ENCODE assay signal across 24 mouse cellular contexts in genomic region chr9:110062861-110063260, GRCm38 (mm10). TPM values are rescaled to one million over a fixed set of nuclear protein-coding genes. Genes with fewer than 3 reads are reported as not detected.
DNase-seq lines count a peak whose midpoint lies in the region; ATAC-seq and TF ChIP-seq lines count a peak whose summit lies in the region.
"Had no signal": no experiment of that assay in that cellular context is flagged by ENCODE, and none has a peak within 500 bp of the region (broad histone marks: within the 10 kb centered on the region; RNA-seq: fewer than 3 reads in every experiment).

No protein-coding gene starts in this region.

- H3K9me3 ChIP-seq in heart, embryonic 10.5 days, result no peaks in the 10 kb centered on the region
- H3K9me3 ChIP-seq: embryonic facial prominence, embryonic 13.5 days; forebrain, embryonic 13.5 days; heart, embryonic 13.5 days; hindbrain, embryonic 12.5 days had no signal

- H3K4me3 ChIP-seq in heart, embryonic 10.5 days, result no peak overlapping the region
- H3K4me3 ChIP-seq in thymus, adult 2 months (ENCODE audit: control insufficient read depth, insufficient read depth, low read length), result peak overlapping the region; percentile 43
- H3K4me3 ChIP-seq: embryonic facial prominence, embryonic 13.5 days; forebrain, embryonic 13.5 days; heart, adult 2 months; heart, embryonic 13.5 days; hindbrain, embryonic 12.5 days had no signal

- peaks cover 24% of the 10 kb centered on the region for H3K36me3 ChIP-seq in heart, embryonic 10.5 days
- peaks cover 13% of the 10 kb centered on the region for H3K36me3 ChIP-seq in thymus, adult 2 months (ENCODE audit: control insufficient read depth, insufficient read depth, low read length)

- DNase-seq in CD4-positive, CD25-positive, alpha-beta regulatory T cell, adult 2 months (ENCODE audit: low read depth, low spot score), result peak; percentile 15
- DNase-seq in heart, adult 11 months, result peak; percentile 55
- DNase-seq in heart, embryonic 10.5 days (ENCODE audit: low spot score), result no peak
- peak; percentile 43 for DNase-seq in thymus, adult 2 months
- DNase-seq in thymus, postnatal 25 days, result no peak
- peak; percentile 38 for DNase-seq in thymus, postnatal 4 days
- DNase-seq: adrenal gland, adult 2 months; adrenal gland, postnatal 25 days; B cell, adult 2 months; cerebellum, adult 8-10 months; forebrain, postnatal 0 days; gastrocnemius, postnatal 10 days; heart, adult 2 months; heart, postnatal 10 days; heart, postnatal 4 days had no signal

- TF ChIP-seq CTCF in thymus, adult 2 months (IDR thresholded peaks at IDR 0.05; ENCODE audit: borderline replicate concordance, control insufficient read depth, extremely low read depth, insufficient read depth, low read length, poor library complexity), result no peak

- no peak overlapping the region for H3K27ac ChIP-seq in heart, embryonic 10.5 days
- H3K27ac ChIP-seq in thymus, adult 2 months (ENCODE audit: control insufficient read depth, insufficient read depth, low read length), result peak overlapping the region; percentile 100
- H3K27ac ChIP-seq: embryonic facial prominence, embryonic 13.5 days; forebrain, embryonic 13.5 days; heart, adult 2 months; heart, embryonic 13.5 days; hindbrain, embryonic 12.5 days had no signal

- no peak for TF ChIP-seq POLR2A in thymus, adult 2 months (IDR thresholded peaks at IDR 0.05; ENCODE audit: control insufficient read depth, extremely low read depth, insufficient read depth, low read length, poor library complexity)

- H3K4me1 ChIP-seq in heart, embryonic 10.5 days, result no peaks in the 10 kb centered on the region
- peaks cover 22% of the 10 kb centered on the region for H3K4me1 ChIP-seq in thymus, adult 2 months (replicated peaks; ENCODE audit: control insufficient read depth, insufficient read depth, low read length)
- H3K4me1 ChIP-seq: embryonic facial prominence, embryonic 13.5 days had no signal

- no peak for ATAC-seq in CD4-positive, CD25-positive, alpha-beta regulatory T cell, adult 4 months
- ATAC-seq in megakaryocyte, adult 5-6 weeks (ENCODE audit: poor library complexity, severe bottlenecking), result no peak
- ATAC-seq: forebrain, embryonic 13.5 days; forebrain, postnatal 0 days; hindbrain, embryonic 16.5 days; Patski had no signal

- WGBS in heart, embryonic 10.5 days, result 90% methylated on average over 6 of the region's 6 CpGs
- 77% methylated on average over 6 of the region's 6 CpGs for WGBS in thymus, adult 2 months

- no peaks in the 10 kb centered on the region for H3K27me3 ChIP-seq in heart, embryonic 10.5 days (ENCODE audit: insufficient read depth, poor library complexity, severe bottlenecking)
- H3K27me3 ChIP-seq in thymus, adult 2 months (ENCODE audit: control insufficient read depth, insufficient read depth, low read length), result no peaks in the 10 kb centered on the region
- H3K27me3 ChIP-seq: CH12.LX; embryonic facial prominence, embryonic 13.5 days; forebrain, embryonic 13.5 days; heart, embryonic 13.5 days; hindbrain, embryonic 12.5 days; Patski had no signal

RNA-seq across cellular contexts. Expression of gene Smarcc1, which starts 54.6 kb away (rescaled TPM):
- 10 to 100 TPM; 23.4 to 24.1 TPM for polyA plus RNA-seq in CD4-positive, CD25-positive, alpha-beta regulatory T cell, adult 4 months (2017; shearing (Covaris generic))
- 105 and 119 TPM in 2 replicates for polyA plus RNA-seq in heart, embryonic 10.5 days (2016; fragmentation: Nextera tagmentation; extraction: Ambion mirVana)
- polyA plus RNA-seq in thymus, adult 2 months (2012; rRNA removed), result 43.8 and 62.1 TPM in 2 replicates
- 52.4 and 55.5 TPM in 2 replicates for total RNA-seq in megakaryocyte, adult 5-6 weeks (2015)
- 27.4 and 45.0 TPM in 2 replicates for total RNA-seq in megakaryocyte, adult 5-6 weeks (2017)

RNA-seq across cellular contexts. Expression of gene Dhx30, which starts 54.8 kb away (rescaled TPM):
- polyA plus RNA-seq in CD4-positive, CD25-positive, alpha-beta regulatory T cell, adult 4 months (2017; shearing (Covaris generic)), result 100 to 1,000 TPM; 102 to 156 TPM
- 130 and 141 TPM in 2 replicates for polyA plus RNA-seq in heart, embryonic 10.5 days (2016; fragmentation: Nextera tagmentation; extraction: Ambion mirVana)
- polyA plus RNA-seq in thymus, adult 2 months (2012; rRNA removed), result 159 and 162 TPM in 2 replicates
- 29.6 and 29.8 TPM in 2 replicates for total RNA-seq in megakaryocyte, adult 5-6 weeks (2015)
- 25.4 and 27.1 TPM in 2 replicates for total RNA-seq in megakaryocyte, adult 5-6 weeks (2017)

Comparison
In these comparisons a context has a peak if more than half of its experiments do, and no peak if none do; other contexts are left out.
1. DNase-seq: peak in CD4-positive, CD25-positive, alpha-beta regulatory T cell, adult 2 months (single experiment), heart, adult 11 months (single experiment), thymus, adult 2 months (single experiment) and thymus, postnatal 4 days (single experiment); none in heart, embryonic 10.5 days (single experiment) and thymus, postnatal 25 days (single experiment).